Mouse (Mus musculus) intestine, postnatal 0 days (tissue): ENCODE data around the gene Cspg5. TPM values are rescaled to one million over a fixed set of nuclear protein-coding genes. Genes with fewer than 3 reads are reported as not detected.

ENCODE experiments used
- ATAC-seq: fragments of 200-750 bp; cut with Nextera tagmentation; 2 replicates; pipeline ENCODE4 v1.8.0; 2017; ENCODE audit warnings: mild to moderate bottlenecking, moderate TSS enrichment, moderate library complexity
- H3K27ac ChIP-seq: fragments of 300-500 bp; sonication (generic); 2 replicates; pipeline ENCODE4 v1.5.1; 2014; ENCODE audit warnings: mild to moderate bottlenecking, low read depth, low read length, moderate library complexity
- H3K27me3 ChIP-seq: fragments of 300-500 bp; sonication (generic); replicated peaks from 2 replicates; pipeline ENCODE4 v1.6.1; 2014; ENCODE audit warnings: low read length, mixed read lengths; ENCODE audit not compliant: control insufficient read depth, insufficient read depth
- H3K36me3 ChIP-seq: fragments of 300-500 bp; sonication (generic); 2 replicates; pipeline ENCODE4 v1.6.1; 2014; ENCODE audit warnings: mild to moderate bottlenecking, moderate library complexity; ENCODE audit not compliant: control insufficient read depth, insufficient read depth
- H3K4me1 ChIP-seq: fragments of 300-500 bp; sonication (generic); replicated peaks from 2 replicates; pipeline ENCODE4 v1.6.1; 2014; ENCODE audit warnings: antibody characterized with exemption, low read length, mixed read lengths; ENCODE audit not compliant: control insufficient read depth, insufficient read depth
- H3K4me2 ChIP-seq: fragments of 300-500 bp; sonication (generic); replicated peaks from 2 replicates; pipeline ENCODE4 v1.6.1; 2014; ENCODE audit warnings: low read depth, mild to moderate bottlenecking, moderate library complexity
- H3K4me3 ChIP-seq: fragments of 300-500 bp; sonication (generic); 2 replicates; pipeline ENCODE4 v1.5.1; 2014; ENCODE audit warnings: low read depth, low read length
- H3K9ac ChIP-seq: fragments of 300-500 bp; sonication (generic); 2 replicates; pipeline ENCODE4 v1.6.1; 2014; ENCODE audit warnings: mild to moderate bottlenecking, low read depth, low read length
- H3K9me3 ChIP-seq: fragments of 300-500 bp; sonication (generic); 2 replicates; pipeline ENCODE4 v1.6.1; 2016; ENCODE audit warnings: mixed run types; ENCODE audit not compliant: control insufficient read depth
- CTCF ChIP-seq: sonication (generic); IDR thresholded peaks from 2 replicates; pipeline ENCODE4 v1.5.1; 2016; ENCODE audit warnings: low read depth, mild to moderate bottlenecking, control low read depth, antibody characterized with exemption, moderate library complexity
- WGBS: fragments of 180-500 bp; shearing (Covaris S2); extraction: QIAGEN DNeasy Blood & Tissue Kit; methylation state at CpG from one replicate; pipeline ENCODE4 v1.1.7; 2014; 5-methylcytosine and 5-hydroxymethylcytosine counted together
- polyA plus RNA-seq: library from polyadenylated mRNA; unstranded; fragments of >200 nt; fragmentation: Nextera tagmentation; extraction: Ambion mirVana; gene quantifications from 2 replicates; pipeline ENCODE4 v1.2.1, GENCODE M21; 2015

Gene Cspg5
- polyA plus RNA-seq, 1 experiment from 2014 or later, result 2.9 TPM

GRCm38 (mm10) chr9:110234962-110235361 is 8.6 kb upstream of the Cspg5 start:
- H3K4me3 ChIP-seq, result no peak overlapping the region
- peaks cover 51% of the 10 kb centered on the region for H3K36me3 ChIP-seq
- 94% methylated on average over 6 of the region's 6 CpGs for WGBS
- no peak overlapping the region; the same call in 1 of the 2 replicates for H3K27ac ChIP-seq
- H3K4me2 ChIP-seq, result no peak overlapping the region
- no peaks in the 10 kb centered on the region for H3K9me3 ChIP-seq
- no peaks in the 10 kb centered on the region for H3K4me1 ChIP-seq
- no peak for ATAC-seq
- H3K27me3 ChIP-seq, result no peaks in the 10 kb centered on the region
- H3K9ac ChIP-seq, result no peak overlapping the region
- TF ChIP-seq CTCF, result no peak

DNA sequence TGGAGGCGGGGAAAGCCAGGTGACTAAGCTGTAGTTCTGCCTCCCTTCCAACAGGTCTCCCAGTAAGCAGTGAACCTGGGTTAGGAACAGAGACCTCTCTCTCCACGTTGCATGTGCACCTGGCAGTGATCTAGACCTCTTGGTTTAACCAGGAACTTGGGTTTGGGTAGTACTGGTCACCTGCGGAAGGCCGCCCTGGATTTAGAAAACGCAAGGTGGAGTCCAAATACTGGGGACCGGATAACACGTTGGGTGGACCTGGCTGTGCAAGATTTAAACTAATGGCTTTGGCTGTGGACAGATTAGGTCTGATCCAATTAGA is 945 bp downstream of the Cspg5 start:
- no peak overlapping the region for H3K9ac ChIP-seq

GRCm38 (mm10) chr9:110244889-110245589 is 1.5 kb downstream of the Cspg5 start:
- peak overlapping the region; percentile 26 for H3K9ac ChIP-seq
- no peaks in the 10 kb centered on the region for H3K9me3 ChIP-seq
- H3K4me3 ChIP-seq, result peak overlapping the region; percentile 70
- H3K27me3 ChIP-seq, result no peaks in the 10 kb centered on the region; the same call in 1 of the 2 replicates
- no peak for TF ChIP-seq CTCF
- peaks cover 3% of the 10 kb centered on the region; the same call in 1 of the 2 replicates for H3K4me1 ChIP-seq
- no peaks in the 10 kb centered on the region for H3K36me3 ChIP-seq
- WGBS, result under 1% methylated on average over 92 of the region's 93 CpGs
- H3K27ac ChIP-seq, result no peak overlapping the region
- ATAC-seq, result peak; percentile 31; the same call in 1 of the 2 replicates
- peak overlapping the region; percentile 100 for H3K4me2 ChIP-seq

More for the DNA sequence above, 945 bp downstream of the Cspg5 start:
- H3K27me3 ChIP-seq, result no peaks in the 10 kb centered on the region; the same call in 1 of the 2 replicates
- H3K36me3 ChIP-seq, result no peaks in the 10 kb centered on the region
- no peaks in the 10 kb centered on the region for H3K9me3 ChIP-seq
- H3K4me1 ChIP-seq, result peaks cover 3% of the 10 kb centered on the region; the same call in 1 of the 2 replicates
- WGBS, result 20% methylated on average over 7 of the region's 7 CpGs
- H3K4me3 ChIP-seq, result peak overlapping the region; percentile 70
- ATAC-seq, result 0 out of 2 replicates have a peak, but pooled peaks have one; percentile 7
- 0 out of 2 replicates have a peak, but pooled peaks have one; percentile 2 for TF ChIP-seq CTCF
- H3K27ac ChIP-seq, result no peak overlapping the region
- peak overlapping the region; percentile 100 for H3K4me2 ChIP-seq

DNA sequence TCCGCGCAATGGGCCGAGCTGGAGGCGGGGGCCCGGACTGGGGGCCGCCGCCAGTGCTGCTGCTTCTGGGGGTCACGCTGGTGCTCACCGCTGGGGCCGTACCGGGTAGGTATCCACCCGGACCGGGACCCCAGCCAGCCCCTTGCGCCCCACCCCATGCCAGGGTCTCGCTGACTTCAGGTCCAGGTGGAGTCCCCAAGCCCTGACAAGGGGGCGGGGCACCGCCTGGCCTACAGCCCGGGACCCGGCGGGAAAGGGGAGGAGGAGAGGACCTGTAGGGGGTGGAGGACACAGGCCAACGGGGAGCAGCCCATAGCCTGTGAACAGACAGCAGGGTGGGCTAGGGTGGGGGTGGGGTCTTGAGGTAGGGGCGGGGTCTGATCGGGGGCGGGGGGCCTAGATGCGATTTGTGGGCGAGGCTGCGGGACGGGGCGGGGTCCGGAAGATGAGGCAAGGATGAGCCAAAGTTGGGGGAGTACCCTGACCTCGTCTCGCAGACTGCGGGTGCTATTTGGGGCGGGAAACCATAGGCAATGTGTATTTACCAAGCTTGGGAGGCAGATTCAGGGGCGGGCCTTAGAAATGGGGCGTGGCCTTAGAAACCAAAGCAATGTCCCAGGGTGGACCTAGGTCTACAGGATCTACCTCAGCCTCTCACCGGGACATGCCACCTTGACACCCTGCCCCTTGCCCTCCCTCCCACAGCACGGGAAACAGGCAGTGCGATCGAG is 2.2 kb downstream of the Cspg5 start:
- Histone ChIP-seq H3K9ac (peak overlapping the region; percentile 26), H3K4me3 (peak overlapping the region; percentile 70), H3K9me3 (no peaks in the 10 kb centered on the region), H3K27ac (no peak overlapping the region), H3K36me3 (no peaks in the 10 kb centered on the region), H3K27me3 (no peaks in the 10 kb centered on the region; the same call in 1 of the 2 replicates), H3K4me1 (peaks cover 3% of the 10 kb centered on the region; the same call in 1 of the 2 replicates), H3K4me2 (peak overlapping the region; percentile 100)
- ATAC-seq, result peak; percentile 47
- under 1% methylated on average over 35 of the region's 40 CpGs for WGBS
- TF ChIP-seq CTCF, result no peak

DNA sequence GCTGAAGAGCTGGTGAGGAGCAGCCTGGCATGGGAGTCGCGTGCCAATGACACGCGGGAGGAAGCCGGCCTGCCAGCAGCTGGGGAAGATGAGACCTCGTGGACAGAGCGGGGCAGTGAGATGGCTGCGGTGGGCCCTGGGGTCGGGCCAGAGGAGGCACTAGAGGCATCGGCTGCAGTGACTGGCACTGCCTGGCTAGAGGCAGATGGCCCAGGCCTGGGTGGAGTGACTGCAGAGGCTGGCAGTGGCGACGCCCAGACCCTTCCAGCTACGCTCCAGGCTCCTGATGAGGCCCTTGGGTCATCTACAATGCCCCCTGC is 2.7 kb downstream of the Cspg5 start:
- Histone ChIP-seq H3K4me1 (peaks cover 3% of the 10 kb centered on the region; the same call in 1 of the 2 replicates), H3K9ac (0 out of 2 replicates have a peak overlapping the region, but pooled peaks have one; percentile 26), H3K9me3 (no peaks in the 10 kb centered on the region), H3K4me2 (peak overlapping the region; percentile 100), H3K36me3 (no peaks in the 10 kb centered on the region), H3K27ac (no peak overlapping the region), H3K4me3 (peak overlapping the region; percentile 70), H3K27me3 (no peaks in the 10 kb centered on the region; the same call in 1 of the 2 replicates)
- ATAC-seq, result 0 out of 2 replicates have a peak, but pooled peaks have one; percentile 14
- 32% methylated on average over 13 of the region's 13 CpGs for WGBS
- TF ChIP-seq CTCF, result no peak

- no peak overlapping the region for H3K27ac ChIP-seq
- H3K4me3 ChIP-seq, result no peak overlapping the region
- peaks cover 3% of the 10 kb centered on the region; the same call in 1 of the 2 replicates for H3K4me1 ChIP-seq
- WGBS, result 94% methylated on average over 10 of the region's 10 CpGs
- no peaks in the 10 kb centered on the region; the same call in 1 of the 2 replicates for H3K27me3 ChIP-seq
- no peak overlapping the region for H3K4me2 ChIP-seq
- no peaks in the 10 kb centered on the region for H3K36me3 ChIP-seq
- H3K9ac ChIP-seq, result no peak overlapping the region
- ATAC-seq, result no peak
- TF ChIP-seq CTCF, result no peak
- no peaks in the 10 kb centered on the region for H3K9me3 ChIP-seq
Measured at GRCm38 (mm10) chr9:110247049-110247448, 3.5 kb downstream of the Cspg5 start.
